Mouse (Mus musculus) hindbrain, postnatal 0 days (tissue): Measurements from ENCODE around the gene Tldc2. TPM values are rescaled to one million over a fixed set of nuclear protein-coding genes. Genes with fewer than 3 reads are reported as not detected.

ENCODE experiments used
- ATAC-seq: fragments of 200-750 bp; cut with Nextera tagmentation; 2 replicates; pipeline ENCODE4 v1.8.0; 2017; ENCODE audit warnings: mild to moderate bottlenecking, moderate TSS enrichment, moderate library complexity
- DNase-seq: peaks from one replicate; pipeline ENCODE4 v3.0.0-alpha.2; 2015; ENCODE audit warnings: low spot score
- H3K27ac ChIP-seq: fragments of 300-500 bp; sonication (generic); 2 replicates; pipeline ENCODE4 v1.5.1; 2014; ENCODE audit warnings: mild to moderate bottlenecking
- H3K27me3 ChIP-seq: fragments of 300-500 bp; sonication (generic); 2 replicates; pipeline ENCODE4 v1.6.1; 2014; ENCODE audit warnings: low read length, mixed read lengths; ENCODE audit not compliant: insufficient read depth
- H3K36me3 ChIP-seq: fragments of 300-500 bp; sonication (generic); 2 replicates; pipeline ENCODE4 v1.6.1; 2014; ENCODE audit warnings: low read length, mixed read lengths; ENCODE audit not compliant: insufficient read depth
- H3K4me1 ChIP-seq: fragments of 300-500 bp; sonication (generic); 2 replicates; pipeline ENCODE4 v1.6.1; 2014; ENCODE audit warnings: antibody characterized with exemption, low read length, mixed read lengths; ENCODE audit not compliant: insufficient read depth
- H3K4me2 ChIP-seq: fragments of 300-500 bp; sonication (generic); 2 replicates; pipeline ENCODE4 v1.6.1; 2014; ENCODE audit warnings: low read depth, mild to moderate bottlenecking, low read length, moderate library complexity, mixed read lengths
- H3K4me3 ChIP-seq: fragments of 300-500 bp; sonication (generic); 2 replicates; pipeline ENCODE4 v1.5.1; 2014; ENCODE audit warnings: low read length
- H3K9ac ChIP-seq: fragments of 300-500 bp; sonication (generic); replicated peaks from 2 replicates; pipeline ENCODE4 v1.6.1; 2014; ENCODE audit warnings: mild to moderate bottlenecking, low read length, moderate library complexity, mixed read lengths
- H3K9me3 ChIP-seq: fragments of 300-500 bp; sonication (generic); 2 replicates; pipeline ENCODE4 v1.6.1; 2016; ENCODE audit warnings: low read length, mixed read lengths
- CTCF ChIP-seq: IDR thresholded peaks from 2 replicates; pipeline ENCODE4 v1.5.1; 2016; ENCODE audit warnings: antibody characterized with exemption, control low read depth, low read depth
- WGBS: fragments of 180-500 bp; shearing (Covaris S2); extraction: QIAGEN DNeasy Blood & Tissue Kit; methylation state at CpG from one replicate; pipeline ENCODE4 v1.1.7; 2014; 5-methylcytosine and 5-hydroxymethylcytosine counted together
- polyA plus RNA-seq: library from polyadenylated mRNA; unstranded; fragments of >200 nt; fragmentation: Nextera tagmentation; extraction: Ambion mirVana; gene quantifications from 2 replicates; pipeline ENCODE4 v1.2.1, GENCODE M21; 2015
- total RNA-seq: library from RNA; depleted of rRNA; stranded (reverse); fragments of >200 nt; gene quantifications from 2 replicates; pipeline ENCODE4 v1.2.3, GENCODE M21; 2014

Gene Tldc2
- total and polyA plus RNA-seq, 2 experiments from 2014 or later = 0.43 TPM; not detected in 1

DNA sequence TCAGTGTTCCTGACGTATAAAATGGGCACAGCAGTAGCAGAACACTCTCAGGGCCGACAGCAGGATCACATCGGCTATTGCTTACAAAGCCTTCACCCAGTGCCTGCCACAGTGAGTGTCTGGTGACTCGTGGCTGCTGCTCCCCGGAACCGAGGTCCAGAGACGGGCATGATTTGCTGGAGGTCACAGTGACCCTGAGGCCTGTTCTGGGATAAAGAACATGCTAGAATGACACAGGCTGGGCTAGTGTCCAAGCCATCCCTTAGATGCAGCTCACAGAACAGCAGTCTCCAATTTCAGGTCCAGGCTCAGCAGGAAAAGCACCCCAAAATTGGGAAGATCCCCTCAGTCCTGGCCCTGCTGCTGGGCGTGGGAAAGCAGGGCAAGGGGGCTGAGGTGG is 32.6 kb upstream of the Tldc2 start:
- Histone ChIP-seq H3K9me3 (no peaks in the 10 kb centered on the region), H3K27ac (peak overlapping the region; percentile 61), H3K27me3 (no peaks in the 10 kb centered on the region), H3K4me1 (peaks cover 34% of the 10 kb centered on the region), H3K9ac (0 out of 2 replicates have a peak overlapping the region, but pooled peaks have one; percentile 1), H3K4me2 (no peak overlapping the region), H3K4me3 (no peak overlapping the region), H3K36me3 (peaks cover 22% of the 10 kb centered on the region)
- no peak for ATAC-seq
- WGBS = 61% methylated on average over 8 of the region's 8 CpGs
- no peak for DNase-seq
- no peak for TF ChIP-seq CTCF

DNA sequence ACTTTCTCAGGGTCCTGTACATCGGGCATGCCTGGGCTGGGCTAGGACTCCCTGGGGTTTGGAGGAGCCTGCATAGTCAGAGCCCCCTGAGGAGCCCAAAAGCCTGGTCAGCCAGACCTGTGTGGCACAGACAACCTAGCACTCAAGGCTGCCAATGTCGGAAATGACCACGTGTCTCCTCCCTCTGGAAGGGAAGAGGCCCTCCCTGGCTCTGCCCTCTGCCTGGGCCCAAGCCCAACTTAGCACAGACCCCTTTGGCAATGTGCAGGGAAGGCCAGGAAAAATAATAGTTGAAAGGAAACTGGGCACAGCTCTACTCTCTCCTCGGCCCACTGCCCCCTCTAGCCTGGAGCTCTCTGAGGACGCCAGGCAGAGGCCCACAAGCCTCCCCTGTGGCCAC is 32.0 kb upstream of the Tldc2 start:
- WGBS = 23% methylated on average over 5 of the region's 5 CpGs
- Histone ChIP-seq H3K9me3 (no peaks in the 10 kb centered on the region), H3K27ac (peak overlapping the region; percentile 61), H3K4me2 (no peak overlapping the region), H3K27me3 (no peaks in the 10 kb centered on the region), H3K4me3 (no peak overlapping the region), H3K36me3 (peaks cover 27% of the 10 kb centered on the region), H3K4me1 (peaks cover 31% of the 10 kb centered on the region), H3K9ac (0 out of 2 replicates have a peak overlapping the region, but pooled peaks have one; percentile 1)
- TF ChIP-seq CTCF = no peak
- ATAC-seq (peak; percentile 59), DNase-seq (peak; percentile 80)

DNA sequence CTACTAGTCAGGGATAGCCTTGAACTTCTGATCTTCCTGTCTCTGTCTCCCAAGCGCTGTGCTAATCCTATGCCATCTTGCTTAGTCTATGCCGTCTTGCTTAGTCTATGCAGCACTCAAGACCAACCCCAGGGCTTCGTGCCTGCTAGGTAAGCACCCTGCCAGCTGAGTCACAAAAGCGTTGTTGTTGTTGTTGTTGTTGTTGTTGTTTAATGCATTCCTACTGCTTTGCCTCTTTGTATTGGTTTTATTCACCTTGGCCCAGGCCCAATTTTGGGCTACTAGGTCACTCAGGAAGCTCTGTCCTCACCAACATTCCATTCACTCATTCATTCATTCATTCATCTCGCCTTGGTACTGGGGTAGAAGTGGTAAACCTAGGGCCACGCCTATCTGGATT is 31.1 kb upstream of the Tldc2 start:
- Histone ChIP-seq H3K9me3 (no peaks in the 10 kb centered on the region), H3K4me3 (no peak overlapping the region), H3K4me1 (peaks cover 23% of the 10 kb centered on the region), H3K9ac (no peak overlapping the region), H3K36me3 (peaks cover 30% of the 10 kb centered on the region), H3K27me3 (no peaks in the 10 kb centered on the region), H3K27ac (no peak overlapping the region), H3K4me2 (no peak overlapping the region)
- ATAC-seq (no peak), DNase-seq (no peak)
- 79% methylated on average over 6 of the region's 6 CpGs for WGBS
- TF ChIP-seq CTCF = no peak

DNA sequence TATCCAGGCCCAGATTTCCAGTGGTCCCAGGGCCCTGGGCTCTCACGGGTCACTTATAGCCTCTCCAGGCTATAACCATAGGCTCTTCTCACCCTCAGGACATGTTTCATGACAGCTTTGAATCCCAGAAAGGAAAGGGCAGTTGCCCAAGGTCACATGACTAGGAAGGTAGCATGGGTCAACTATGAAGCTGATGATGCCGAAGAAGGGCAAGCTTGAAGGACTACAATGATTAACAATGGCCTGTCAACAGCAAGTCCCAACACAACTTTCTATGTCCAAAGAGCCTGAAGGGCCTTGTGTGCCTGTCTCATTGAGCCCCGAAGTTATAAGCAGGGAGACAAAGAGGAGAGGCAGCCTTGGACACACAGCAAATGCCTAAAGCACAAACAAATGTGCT is 29.7 kb upstream of the Tldc2 start:
- Histone ChIP-seq H3K9ac (no peak overlapping the region; the same call in 1 of the 2 replicates), H3K36me3 (peaks cover 30% of the 10 kb centered on the region), H3K4me1 (peaks cover 18% of the 10 kb centered on the region), H3K4me2 (no peak overlapping the region), H3K9me3 (no peaks in the 10 kb centered on the region), H3K27ac (peak overlapping the region; percentile 80; the same call in 1 of the 2 replicates), H3K4me3 (no peak overlapping the region), H3K27me3 (no peaks in the 10 kb centered on the region)
- ATAC-seq (no peak), DNase-seq (no peak)
- no peak for TF ChIP-seq CTCF
- 85% methylated on average over 3 of the region's 3 CpGs for whole genome bisulfite sequencing

DNA sequence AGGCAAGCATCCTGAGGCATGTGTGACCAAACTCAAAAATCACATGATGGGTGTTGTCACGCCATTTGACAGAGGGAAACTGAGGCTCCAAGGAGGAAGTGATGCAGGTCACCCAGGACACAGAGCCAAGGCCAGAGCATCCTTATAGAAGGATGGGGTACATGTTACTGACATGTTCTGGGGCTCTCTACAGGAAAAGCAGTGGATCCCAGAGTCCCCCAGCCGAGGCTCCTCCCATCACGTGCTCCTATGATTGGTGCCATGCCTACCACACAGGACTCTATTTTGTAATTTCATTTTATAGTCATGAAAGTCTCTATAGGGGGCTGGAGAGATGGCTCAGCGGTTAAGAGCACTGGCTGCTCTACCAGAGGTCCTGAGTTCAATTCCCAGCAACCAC is 29.1 kb upstream of the Tldc2 start:
- Histone ChIP-seq H3K4me2 (no peak overlapping the region), H3K27ac (peak overlapping the region; percentile 80; the same call in 1 of the 2 replicates), H3K9me3 (no peaks in the 10 kb centered on the region), H3K4me1 (peaks cover 18% of the 10 kb centered on the region), H3K4me3 (no peak overlapping the region), H3K36me3 (peaks cover 30% of the 10 kb centered on the region), H3K9ac (no peak overlapping the region; the same call in 1 of the 2 replicates), H3K27me3 (no peaks in the 10 kb centered on the region)
- DNase-seq = no peak
- no peak for ATAC-seq
- TF ChIP-seq CTCF = no peak
- 80% methylated on average over 4 of the region's 4 CpGs for whole genome bisulfite sequencing

DNA sequence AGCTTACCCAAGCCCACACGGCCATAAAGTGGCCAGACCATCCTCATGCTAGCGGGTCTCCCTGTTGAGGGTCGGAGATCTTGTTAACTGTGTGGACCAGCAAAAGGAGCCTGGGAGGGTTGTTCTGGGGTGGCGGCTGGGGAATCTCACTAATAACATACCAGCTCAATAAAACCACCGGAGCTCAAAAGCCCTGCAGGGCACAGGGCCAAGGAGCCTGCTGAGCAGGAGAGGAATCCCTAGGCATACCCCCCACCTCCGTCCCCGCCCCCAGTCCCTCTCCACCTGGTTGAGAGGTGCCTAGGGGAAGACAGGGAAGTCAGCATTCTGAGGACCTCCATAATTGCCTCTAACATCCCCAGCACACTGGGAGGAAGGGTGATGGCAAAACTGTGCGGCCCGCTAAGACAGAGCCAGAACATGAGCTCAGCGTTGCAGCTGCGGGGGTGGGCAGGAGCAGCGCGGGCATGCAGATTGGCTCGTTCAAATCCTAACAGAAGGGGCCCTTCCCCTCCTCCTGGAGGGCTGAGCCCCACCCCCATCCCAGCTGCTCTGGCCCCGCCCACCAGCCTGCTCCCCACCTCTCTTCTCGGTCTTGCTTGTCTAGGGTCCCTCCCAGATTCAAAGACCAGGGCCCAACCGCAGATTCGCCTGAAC is 28.4 kb upstream of the Tldc2 start:
- WGBS = 14% methylated on average over 14 of the region's 18 CpGs
- H3K36me3 ChIP-seq = peaks cover 24% of the 10 kb centered on the region

DNA sequence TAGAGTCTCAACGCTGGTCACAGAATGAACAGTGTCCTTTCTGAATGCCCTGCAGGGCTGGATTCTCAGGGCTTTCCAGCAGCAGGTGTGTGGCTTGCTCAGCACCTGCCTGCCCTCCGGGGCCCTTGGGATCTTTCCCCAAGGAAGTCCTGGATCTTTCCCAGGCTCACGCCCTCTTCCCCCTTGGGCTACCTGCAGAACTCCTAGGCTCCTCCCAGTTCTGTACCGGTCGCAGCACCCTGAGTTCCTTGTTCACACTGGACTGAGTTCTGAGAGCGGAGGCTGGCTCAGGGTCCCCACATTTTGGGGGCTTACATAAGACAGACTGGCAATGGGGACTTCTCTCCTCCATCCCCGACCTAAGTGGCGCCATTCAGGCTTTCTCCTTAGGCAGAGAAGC is 27.7 kb upstream of the Tldc2 start:
- Histone ChIP-seq H3K9ac (no peak overlapping the region; the same call in 1 of the 2 replicates), H3K27ac (peak overlapping the region; percentile 80), H3K4me2 (0 out of 2 replicates have a peak overlapping the region, but pooled peaks have one; percentile 11), H3K4me3 (no peak overlapping the region), H3K4me1 (peaks cover 25% of the 10 kb centered on the region), H3K27me3 (no peaks in the 10 kb centered on the region), H3K9me3 (no peaks in the 10 kb centered on the region), H3K36me3 (peaks cover 20% of the 10 kb centered on the region)
- no peak for DNase-seq
- TF ChIP-seq CTCF = no peak
- 53% methylated on average over 8 of the region's 8 CpGs for WGBS
- no peak for ATAC-seq

More for the DNA sequence above, 28.4 kb upstream of the Tldc2 start:
- Histone ChIP-seq H3K4me1 (peaks cover 23% of the 10 kb centered on the region), H3K27me3 (no peaks in the 10 kb centered on the region), H3K9me3 (no peaks in the 10 kb centered on the region), H3K9ac (0 out of 2 replicates have a peak overlapping the region, but pooled peaks have one; percentile 4), H3K27ac (peak overlapping the region; percentile 80), H3K4me2 (0 out of 2 replicates have a peak overlapping the region, but pooled peaks have one; percentile 11), H3K4me3 (no peak overlapping the region)
- peak; percentile 87 for DNase-seq
- ATAC-seq = peak; percentile 85
- TF ChIP-seq CTCF = no peak
